Mouse (Mus musculus): ENCODE data around the gene Ankrd6.

- no peak for TF ChIP-seq CTCF (IDR thresholded peaks at IDR 0.05)
- TF ChIP-seq POLR2A (IDR thresholded peaks at IDR 0.05; ENCODE audit: insufficient read depth, low read depth, low read length): no peak
Measured at GRCm38 (mm10) chr4:32833494-32834282, 117.0 kb downstream of the Ankrd6 start.
